Mouse (Mus musculus): ENCODE measurements around the gene Shisal2a.

The Shisal2a gene

GRCm38 (mm10) chr4:108335413-108335812 lies 47.7 kb downstream of the Shisal2a start:
- no peak for DNase-seq

- DNase-seq = no peak
Measured at GRCm38 (mm10) chr4:108332041-108332440, 51.1 kb downstream of the Shisal2a start.

GRCm38 (mm10) chr4:108329840-108330239 lies 53.3 kb downstream of the Shisal2a start:
- no peak for DNase-seq

- DNase-seq = peak; percentile 99
Measured at GRCm38 (mm10) chr4:108327730-108328484, 55.2 kb downstream of the Shisal2a start, which contains the start of gene Coa7. TSS of gene Coa7 (plus strand) at chr4:108328140.

- DNase-seq = no peak
Measured at GRCm38 (mm10) chr4:108327071-108327579, 56.0 kb downstream of the Shisal2a start.

- no peak for DNase-seq
Measured at GRCm38 (mm10) chr4:108323588-108323987, 59.6 kb downstream of the Shisal2a start.

GRCm38 (mm10) chr4:108320627-108321380 lies 62.3 kb downstream of the Shisal2a start:
- DNase-seq = no peak

- DNase-seq = no peak
Measured at GRCm38 (mm10) chr4:108319747-108320146, 63.4 kb downstream of the Shisal2a start.

GRCm38 (mm10) chr4:108318649-108319615 lies 64.2 kb downstream of the Shisal2a start:
- no peak for DNase-seq
